Mouse (Mus musculus) spleen, postnatal 0 days (tissue): ENCODE measurements around the gene Vps37c. TPM values are rescaled to one million over a fixed set of nuclear protein-coding genes. Genes with fewer than 3 reads are reported as not detected.

ENCODE experiments used
- polyA plus RNA-seq: library from polyadenylated mRNA; unstranded; fragments of >200 nt; fragmentation: Nextera tagmentation; extraction: Ambion mirVana; gene quantifications from 2 replicates; pipeline ENCODE4 v1.2.1, GENCODE M21; 2015

Gene Vps37c
- polyA plus RNA-seq, result 14.7 and 15.2 TPM in 2 replicates

GRCm38 (mm10) chr19:10688537-10689352 lies at the start of gene Vps37c:
Vps37c (plus strand) TSS chr19:10688735.

GRCm38 (mm10) chr19:10677915-10678771 lies 10.4 kb upstream of the Vps37c start, which contains the start of gene Pga5:
Pga5 (minus strand) TSS chr19:10678071.

GRCm38 (mm10) chr19:10738811-10739210 lies 50.3 kb downstream of the Vps37c start, which contains the start of gene Cd5:
Cd5 (minus strand) TSS chr19:10739002.

Other genes starting within 250 kb of the Vps37c start
- gene Lrrc10b, start 231.3 kb upstream of the Vps37c start, polyA plus RNA-seq, result 0.13 and 0.22 TPM in 2 replicates
- 0.16 and 0.19 TPM in 2 replicates for gene Ppp1r32, start 205.8 kb upstream of the Vps37c start, polyA plus RNA-seq
- 17.7 and 22.0 TPM in 2 replicates for gene Cpsf7, start 163.5 kb upstream of the Vps37c start, polyA plus RNA-seq
- 36.7 and 44.0 TPM in 2 replicates for gene Sdhaf2, start 162.6 kb upstream of the Vps37c start, polyA plus RNA-seq
- gene Tmem216, start 132.5 kb upstream of the Vps37c start, polyA plus RNA-seq, result 23.3 and 25.9 TPM in 2 replicates
- gene Cyb561a3, start 111.6 kb upstream of the Vps37c start, polyA plus RNA-seq, result 17.8 and 25.7 TPM in 2 replicates
- 20.1 and 22.3 TPM in 2 replicates for gene Tmem138, start 111.4 kb upstream of the Vps37c start, polyA plus RNA-seq
- 127 and 136 TPM in 2 replicates for gene Ddb1, start 83.4 kb upstream of the Vps37c start, polyA plus RNA-seq
- 4.8 and 5.8 TPM in 2 replicates for gene Tkfc, start 83.1 kb upstream of the Vps37c start, polyA plus RNA-seq
- 0.35 and 1.0 TPM in 2 replicates for gene Vwce, start 54.5 kb upstream of the Vps37c start, polyA plus RNA-seq
- gene Pga5, start 10.7 kb upstream of the Vps37c start, polyA plus RNA-seq, result 0.45 and 1.4 TPM in 2 replicates
- 0.32 and 0.67 TPM in 2 replicates for gene Cd5, start 50.3 kb downstream of the Vps37c start, polyA plus RNA-seq
- 0.29 and 0.40 TPM in 2 replicates for gene Cd6, start 141.3 kb downstream of the Vps37c start, polyA plus RNA-seq
- 4.9 and 6.8 TPM in 2 replicates for gene Slc15a3, start 151.0 kb downstream of the Vps37c start, polyA plus RNA-seq
- 6.8 and 8.2 TPM in 2 replicates for gene Tmem132a, start 181.2 kb downstream of the Vps37c start, polyA plus RNA-seq
- 26.2 and 34.8 TPM in 2 replicates for gene Tmem109, start 193.3 kb downstream of the Vps37c start, polyA plus RNA-seq
- 27.0 and 27.9 TPM in 2 replicates for gene Prpf19, start 206.5 kb downstream of the Vps37c start, polyA plus RNA-seq
- gene Zp1, start 231.9 kb downstream of the Vps37c start, polyA plus RNA-seq, result not detected in 2 replicates
- gene Ptgdr2, start 248.4 kb downstream of the Vps37c start, polyA plus RNA-seq, result 0.05 TPM in 1 of 2 replicates, not detected in the other